Mouse (Mus musculus) lung, embryonic 15.5 days (tissue): ENCODE measurements around the gene Shf. TPM values are rescaled to one million over a fixed set of nuclear protein-coding genes. Genes with fewer than 3 reads are reported as not detected.
"Not testable (repeated sequence)": the region's sequence is repeated elsewhere in the genome, so short reads cannot be mapped to it uniquely, and the experiment has no call there.

Experiments
- ATAC-seq: fragments of 200-750 bp; cut with Nextera tagmentation; 2 replicates; pipeline ENCODE4 v1.8.0; 2017; ENCODE audit warnings: moderate number of reproducible peaks, borderline replicate concordance; ENCODE audit not compliant: low FRiP score, low TSS enrichment; ENCODE audit errors: extremely low read depth
- H3K27ac ChIP-seq: fragments of 300-500 bp; sonication (generic); 2 replicates; pipeline ENCODE4 v1.5.1; 2015; ENCODE audit warnings: moderate library complexity, mild to moderate bottlenecking, inconsistent platforms
- H3K27me3 ChIP-seq: fragments of 300-500 bp; sonication (generic); 2 replicates; pipeline ENCODE4 v1.6.1; 2015; ENCODE audit warnings: inconsistent platforms
- H3K36me3 ChIP-seq: fragments of 300-500 bp; sonication (generic); 2 replicates; pipeline ENCODE4 v1.6.1; 2015; ENCODE audit warnings: inconsistent platforms
- H3K4me1 ChIP-seq: fragments of 300-500 bp; sonication (generic); 2 replicates; pipeline ENCODE4 v1.6.1; 2015; ENCODE audit warnings: inconsistent platforms
- H3K4me2 ChIP-seq: fragments of 300-500 bp; sonication (generic); 2 replicates; pipeline ENCODE4 v1.6.1; 2015; ENCODE audit warnings: inconsistent platforms, mild to moderate bottlenecking, moderate library complexity
- H3K4me3 ChIP-seq: fragments of 300-500 bp; sonication (generic); 2 replicates; pipeline ENCODE4 v1.5.1; 2015; ENCODE audit warnings: mild to moderate bottlenecking, inconsistent platforms
- H3K9ac ChIP-seq: fragments of 300-500 bp; sonication (generic); 2 replicates; pipeline ENCODE4 v1.6.1; 2015; ENCODE audit warnings: inconsistent platforms
- H3K9me3 ChIP-seq: fragments of 300-500 bp; sonication (generic); 2 replicates; pipeline ENCODE4 v1.6.1; 2016; ENCODE audit warnings: inconsistent platforms
- WGBS: fragments of 180-500 bp; shearing (Covaris S2); methylation state at CpG from one replicate; pipeline ENCODE4 v1.1.7; 2015; 5-methylcytosine and 5-hydroxymethylcytosine counted together
- polyA plus RNA-seq: library from polyadenylated mRNA; unstranded; fragments of >200 nt; fragmentation: Nextera tagmentation; extraction: Ambion mirVana; gene quantifications from 2 replicates; pipeline ENCODE4 v1.2.1, GENCODE M21; 2015

Gene Shf
- polyA plus RNA-seq, result 2.1 and 2.9 TPM in 2 replicates

DNA sequence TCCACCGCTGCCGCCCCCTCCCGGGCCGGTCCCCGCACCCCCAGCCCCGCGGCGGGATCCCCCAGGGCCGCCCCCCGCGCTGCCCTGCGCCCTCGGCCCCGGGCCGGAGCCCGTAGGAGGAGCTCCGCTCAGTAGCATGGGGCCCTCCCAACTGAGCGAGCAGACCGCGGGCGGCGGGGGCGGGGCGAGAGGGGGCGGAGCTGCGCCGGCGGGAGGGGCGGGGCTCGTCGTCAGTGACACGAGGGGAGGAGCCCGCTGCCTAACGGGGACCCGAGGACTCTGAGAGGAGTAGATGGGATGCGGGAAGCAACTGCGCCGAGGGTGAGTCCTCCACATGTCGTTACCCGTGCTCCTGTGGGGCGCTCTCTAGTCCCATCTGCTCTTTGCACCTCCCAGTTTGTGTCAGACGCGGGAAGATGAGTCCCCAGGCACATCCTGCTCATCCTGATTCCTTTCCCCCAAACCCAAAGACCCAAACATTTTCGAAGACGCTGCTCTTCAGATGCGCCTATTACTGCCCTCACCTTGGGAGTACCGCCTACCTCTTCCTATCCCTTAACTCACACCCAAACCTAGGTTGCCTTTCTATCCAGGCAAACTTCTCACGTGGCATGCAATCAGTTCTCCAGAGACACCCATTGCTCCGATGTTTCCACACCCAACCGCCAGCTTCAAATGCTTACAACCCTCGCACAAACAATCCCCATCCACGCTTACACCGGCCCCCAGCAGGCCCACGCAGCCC is at the start of gene Shf:
Gene Shf, minus strand, starts transcription at position 168 of the 745 bp plus-strand sequence.
- peak; percentile 95 for ATAC-seq
- WGBS, result 2% methylated on average over 35 of the region's 54 CpGs
- Histone ChIP-seq H3K9me3 (no peaks in the 10 kb centered on the region), H3K4me1 (peaks cover 15% of the 10 kb centered on the region), H3K9ac (peak within 1 kb of the TSS; percentile 92), H3K27ac (peak within 1 kb of the TSS; percentile 48; the same call in 1 of the 2 replicates), H3K4me3 (peak within 1 kb of the TSS; percentile 91), H3K36me3 (no peaks in the 10 kb centered on the region), H3K27me3 (0 out of 2 replicates have a peak, but pooled peaks cover 4% of the 10 kb centered on the region), H3K4me2 (peak within 1 kb of the TSS; percentile 92)

DNA sequence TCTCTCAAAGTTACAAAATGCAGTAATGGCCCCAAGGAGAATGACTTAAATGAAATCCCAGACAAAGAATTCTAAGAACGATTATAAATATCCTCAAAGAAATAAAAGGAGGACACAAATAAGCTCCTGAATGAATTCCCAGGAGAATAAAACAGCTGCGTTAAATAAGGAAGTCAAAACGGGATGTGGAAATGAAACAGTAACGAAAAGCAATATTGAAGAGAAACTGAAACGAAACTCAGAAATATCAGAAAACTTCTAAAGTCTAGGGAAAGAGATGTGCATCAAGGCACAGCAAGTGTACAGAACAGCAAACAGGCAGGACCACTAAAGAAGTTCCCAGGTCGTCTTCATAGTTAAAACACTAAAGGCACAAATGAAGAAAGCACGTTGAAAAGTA is 40.0 kb upstream of the Shf start:
- Histone ChIP-seq H3K4me3 (no peak overlapping the region), H3K27me3 (no peaks in the 10 kb centered on the region), H3K9ac (no peak overlapping the region), H3K4me1 (no peaks in the 10 kb centered on the region), H3K9me3 (no peaks in the 10 kb centered on the region), H3K27ac (no peak overlapping the region), H3K36me3 (no peaks in the 10 kb centered on the region), H3K4me2 (no peak overlapping the region)
- 78% methylated on average over 7 of the region's 7 CpGs for WGBS
- no peak for ATAC-seq

GRCm38 (mm10) chr2:122407607-122408006 is 38.6 kb upstream of the Shf start:
- Histone ChIP-seq H3K9me3 (no peaks in the 10 kb centered on the region), H3K27me3 (no peaks in the 10 kb centered on the region), H3K4me1 (no peaks in the 10 kb centered on the region), H3K27ac (no peak overlapping the region), H3K9ac (no peak overlapping the region), H3K4me2 (no peak overlapping the region), H3K4me3 (no peak overlapping the region), H3K36me3 (no peaks in the 10 kb centered on the region)
- 76% methylated on average over 2 of the region's 2 CpGs for WGBS
- ATAC-seq, result no peak

GRCm38 (mm10) chr2:122396150-122396549 is 27.2 kb upstream of the Shf start:
- Histone ChIP-seq H3K9me3 (no peaks in the 10 kb centered on the region), H3K4me1 (no peaks in the 10 kb centered on the region), H3K4me2 (no peak overlapping the region), H3K9ac (no peak overlapping the region), H3K27ac (no peak overlapping the region), H3K36me3 (no peaks in the 10 kb centered on the region), H3K4me3 (no peak overlapping the region), H3K27me3 (no peaks in the 10 kb centered on the region)
- no peak for ATAC-seq
- 94% methylated on average over 1 of the region's 1 CpGs for WGBS

DNA sequence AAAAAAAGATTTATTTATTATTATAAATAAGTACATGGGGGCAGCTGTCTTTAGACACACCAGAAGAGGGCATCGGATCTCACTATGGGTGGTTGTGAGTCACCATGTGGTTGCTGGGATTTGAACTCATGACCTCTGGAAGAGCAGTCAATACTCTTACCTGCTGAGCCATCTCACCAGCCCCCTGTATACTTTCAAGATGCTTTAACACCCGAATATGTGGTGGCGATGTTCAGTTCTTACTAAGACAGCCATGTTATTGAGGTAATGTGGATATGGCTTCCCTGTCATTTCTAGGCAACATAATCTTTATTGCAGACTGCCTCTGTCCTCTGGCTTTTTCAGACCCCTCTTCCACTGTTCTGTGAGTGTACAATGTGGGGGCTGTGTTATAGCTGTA is 18.2 kb upstream of the Shf start:
- H3K4me3 ChIP-seq, H3K27ac ChIP-seq, H3K4me1 ChIP-seq, H3K27me3 ChIP-seq, H3K9ac ChIP-seq, ATAC-seq, H3K4me2 ChIP-seq, H3K9me3 ChIP-seq, H3K36me3 ChIP-seq: not testable (repeated sequence)
- WGBS, result 90% methylated on average over 3 of the region's 3 CpGs

- Histone ChIP-seq H3K27me3 (no peaks in the 10 kb centered on the region), H3K4me2 (no peak overlapping the region), H3K9ac (no peak overlapping the region), H3K4me1 (peaks cover 4% of the 10 kb centered on the region; the same call in 1 of the 2 replicates), H3K9me3 (no peaks in the 10 kb centered on the region), H3K4me3 (no peak overlapping the region), H3K27ac (no peak overlapping the region), H3K36me3 (no peaks in the 10 kb centered on the region)
- 24% methylated on average over 3 of the region's 3 CpGs for WGBS
- ATAC-seq, result no peak
Measured at GRCm38 (mm10) chr2:122385095-122385494, 16.1 kb upstream of the Shf start.

- H3K27ac ChIP-seq, result no peak overlapping the region
- peaks cover 7% of the 10 kb centered on the region; the same call in 1 of the 2 replicates for H3K4me1 ChIP-seq
- H3K4me2 ChIP-seq, result no peak overlapping the region
- no peaks in the 10 kb centered on the region for H3K9me3 ChIP-seq
- H3K27me3 ChIP-seq, result no peaks in the 10 kb centered on the region
- no peak overlapping the region for H3K9ac ChIP-seq
- ATAC-seq, result no peak
- WGBS, result 70% methylated on average over 6 of the region's 6 CpGs
- H3K4me3 ChIP-seq, result no peak overlapping the region
- H3K36me3 ChIP-seq, result no peaks in the 10 kb centered on the region
Measured at GRCm38 (mm10) chr2:122382121-122382520, 13.2 kb upstream of the Shf start.

DNA sequence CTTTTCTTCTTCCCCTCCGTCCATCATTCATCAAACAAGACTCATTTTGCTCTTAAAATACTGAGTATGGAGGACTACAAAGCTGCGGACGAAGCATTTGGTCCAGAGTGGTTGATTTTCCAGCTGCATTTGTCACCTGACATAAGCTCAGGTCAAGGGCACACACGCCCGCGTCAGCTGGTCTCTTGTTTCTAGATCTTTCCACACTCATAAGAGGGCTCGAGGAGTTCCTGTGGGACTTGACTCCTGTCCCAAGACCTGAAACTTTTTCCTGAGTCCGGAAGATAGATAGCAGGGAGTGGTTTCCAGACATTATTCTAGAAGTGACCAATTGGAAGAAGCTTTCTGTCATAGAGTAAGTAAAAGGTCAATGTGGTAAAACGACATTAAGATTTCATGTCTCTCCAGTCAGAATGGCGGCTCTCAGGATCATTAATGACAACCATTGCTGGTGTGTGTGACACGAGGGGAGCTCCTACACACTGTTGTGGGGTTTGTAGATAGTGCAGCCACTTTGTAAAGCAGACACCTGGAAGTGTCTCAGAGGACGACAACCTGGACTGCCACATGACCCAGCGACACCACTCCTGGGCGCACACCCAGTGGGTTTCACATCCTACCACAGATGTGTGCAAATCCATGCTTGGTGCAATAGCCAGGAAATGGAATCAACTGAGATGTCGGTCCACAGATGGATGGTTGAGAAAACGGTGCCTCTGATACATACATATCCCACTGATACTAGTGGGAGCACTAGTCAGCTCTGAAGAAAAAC is 12.6 kb upstream of the Shf start:
- H3K9ac ChIP-seq, result no peak overlapping the region
- H3K4me1 ChIP-seq, result peaks cover 7% of the 10 kb centered on the region; the same call in 1 of the 2 replicates
- no peaks in the 10 kb centered on the region for H3K36me3 ChIP-seq
- H3K27me3 ChIP-seq, result no peaks in the 10 kb centered on the region
- no peaks in the 10 kb centered on the region for H3K9me3 ChIP-seq
- no peak overlapping the region for H3K27ac ChIP-seq
- H3K4me2 ChIP-seq, result no peak overlapping the region
- WGBS, result 60% methylated on average over 16 of the region's 16 CpGs
- no peak overlapping the region for H3K4me3 ChIP-seq
- no peak for ATAC-seq

DNA sequence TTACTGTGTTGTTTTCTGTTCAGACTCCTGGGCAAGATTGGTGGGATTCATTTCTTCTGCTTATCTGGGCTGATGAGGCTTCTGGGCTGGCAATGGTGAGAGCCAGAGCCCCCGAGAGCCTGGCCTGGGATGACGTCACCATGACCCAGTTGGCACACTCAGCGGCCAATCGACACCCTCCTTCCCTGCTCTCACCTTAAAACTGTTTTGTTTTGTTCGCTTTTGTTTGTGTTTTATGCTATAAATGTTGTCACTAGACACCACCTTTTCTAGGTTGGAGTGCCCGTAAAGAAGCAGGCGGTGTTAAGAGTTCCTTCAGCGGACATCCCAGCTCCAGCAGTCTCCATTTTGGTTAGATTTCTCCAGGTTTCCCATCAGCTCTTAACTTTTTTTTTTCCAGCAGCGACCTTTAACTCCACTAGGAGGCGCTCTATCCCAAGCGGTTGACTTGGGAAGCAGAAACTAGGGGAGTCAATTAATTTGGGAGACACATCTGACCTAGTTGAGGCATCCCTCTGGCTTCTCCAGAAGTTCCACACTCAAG is 11.9 kb upstream of the Shf start:
- WGBS, result 6% methylated on average over 11 of the region's 11 CpGs
- Histone ChIP-seq H3K27me3 (no peaks in the 10 kb centered on the region), H3K4me3 (peak overlapping the region; percentile 23), H3K36me3 (no peaks in the 10 kb centered on the region), H3K9ac (no peak overlapping the region), H3K4me2 (peak overlapping the region; percentile 47), H3K9me3 (no peaks in the 10 kb centered on the region), H3K4me1 (peaks cover 13% of the 10 kb centered on the region), H3K27ac (no peak overlapping the region)
- ATAC-seq, result no peak

DNA sequence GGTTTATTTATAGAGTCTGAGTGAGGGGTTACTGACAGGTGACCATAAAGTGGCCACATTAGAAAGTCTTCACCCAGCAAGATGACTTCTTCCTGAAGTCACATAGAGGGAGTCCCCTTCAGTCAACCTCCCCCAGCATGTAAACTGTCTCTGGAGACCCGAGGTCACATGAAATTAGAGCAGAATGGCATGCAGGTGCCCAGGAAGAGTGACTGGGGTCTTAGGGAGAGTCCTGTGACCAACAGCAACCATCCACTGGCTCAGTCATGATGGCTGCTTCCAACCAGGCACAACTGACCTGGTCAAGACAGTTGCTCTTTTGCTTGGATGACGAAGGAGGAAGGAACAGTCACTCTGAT is 10.3 kb upstream of the Shf start:
- Histone ChIP-seq H3K4me2 (no peak overlapping the region), H3K4me3 (no peak overlapping the region), H3K4me1 (peaks cover 13% of the 10 kb centered on the region), H3K9ac (no peak overlapping the region), H3K36me3 (no peaks in the 10 kb centered on the region), H3K27ac (no peak overlapping the region), H3K27me3 (no peaks in the 10 kb centered on the region), H3K9me3 (no peaks in the 10 kb centered on the region)
- no peak for ATAC-seq
- WGBS, result 35% methylated on average over 2 of the region's 2 CpGs

GRCm38 (mm10) chr2:122378421-122379291 is 9.7 kb upstream of the Shf start:
- Histone ChIP-seq H3K27me3 (no peaks in the 10 kb centered on the region), H3K36me3 (no peaks in the 10 kb centered on the region), H3K4me3 (peak overlapping the region; percentile 70), H3K27ac (peak overlapping the region; percentile 92; the same call in 1 of the 2 replicates), H3K4me1 (peaks cover 13% of the 10 kb centered on the region), H3K9ac (no peak overlapping the region), H3K9me3 (no peaks in the 10 kb centered on the region), H3K4me2 (peak overlapping the region; percentile 54)
- no peak for ATAC-seq
- 15% methylated on average over 8 of the region's 8 CpGs for WGBS
